Comparison of ENCODE assay signal across 16 mouse cellular contexts in the genomic region with DNA sequence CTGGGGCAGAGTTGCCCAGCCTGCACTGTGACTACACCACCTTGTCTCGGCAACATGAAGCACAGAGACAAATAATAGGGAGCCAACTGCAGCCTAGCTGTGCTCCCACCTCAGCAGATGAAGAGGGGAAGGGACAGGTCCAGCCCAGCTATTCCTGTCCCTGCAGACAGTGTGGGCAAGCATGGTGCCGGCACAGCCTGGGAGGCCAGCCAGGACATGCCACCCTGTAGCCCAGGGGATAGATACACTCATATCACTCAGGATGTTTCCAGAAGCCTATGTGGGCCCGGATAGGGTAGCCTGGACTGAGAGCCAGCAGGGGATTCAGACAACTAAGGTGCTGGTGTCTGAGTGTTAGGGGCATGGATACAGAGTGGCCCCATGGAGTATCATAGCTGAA.
DNase-seq lines count a peak whose midpoint lies in the region; ATAC-seq and TF ChIP-seq lines count a peak whose summit lies in the region.
"Had no signal": no experiment of that assay in that cellular context is flagged by ENCODE, and none has a peak within 500 bp of the region (broad histone marks: within the 10 kb centered on the region; RNA-seq: fewer than 3 reads in every experiment).

No protein-coding gene starts in this region.

- TF ChIP-seq POLR2A in limb, embryonic 14.5 days (IDR thresholded peaks at IDR 0.05; ENCODE audit: borderline replicate concordance, extremely low read depth, insufficient read depth, insufficient read length), result no peak

- H3K36me3 ChIP-seq in heart, postnatal 0 days (replicated peaks; ENCODE audit: control insufficient read depth, insufficient read depth, low read length), result peaks cover 65% of the 10 kb centered on the region
- peaks cover 97% of the 10 kb centered on the region for H3K36me3 ChIP-seq in heart, embryonic 12.5 days
- peaks cover 91% of the 10 kb centered on the region for H3K36me3 ChIP-seq in limb, embryonic 14.5 days (ENCODE audit: control insufficient read depth, insufficient read depth, low read length)
- H3K36me3 ChIP-seq in limb, embryonic 10.5 days, result peaks cover 97% of the 10 kb centered on the region

- DNase-seq in gastrocnemius, adult 2 months, result peak; percentile 57
- no peak for DNase-seq in gastrocnemius, postnatal 25 days
- DNase-seq in heart, postnatal 0 days (ENCODE audit: low spot score), result no peak
- DNase-seq in limb, embryonic 14.5 days (ENCODE audit: low spot score), result no peak
- DNase-seq in limb, embryonic 10.5 days (ENCODE audit: low spot score), result no peak
- DNase-seq in adrenal gland, adult 8-10 months, result no peak
- DNase-seq: adrenal gland, postnatal 25 days; kidney, adult 11 months had no signal

- no peaks in the 10 kb centered on the region for H3K27me3 ChIP-seq in heart, postnatal 0 days (ENCODE audit: control insufficient read depth, insufficient read depth, low read length)
- H3K27me3 ChIP-seq in heart, embryonic 12.5 days (replicated peaks), result no peaks in the 10 kb centered on the region
- H3K27me3 ChIP-seq in limb, embryonic 14.5 days (ENCODE audit: control insufficient read depth, insufficient read depth, low read length), result no peaks in the 10 kb centered on the region
- no peaks in the 10 kb centered on the region for H3K27me3 ChIP-seq in limb, embryonic 10.5 days (ENCODE audit: low read depth, poor library complexity, severe bottlenecking)
- H3K27me3 ChIP-seq: CH12.LX; embryonic facial prominence, embryonic 12.5 days; forebrain, embryonic 15.5 days; heart, embryonic 15.5 days; Patski had no signal

- TF ChIP-seq CTCF in gastrocnemius, adult 2 months (IDR thresholded peaks at IDR 0.05), result no peak
- TF ChIP-seq CTCF in heart, postnatal 0 days (IDR thresholded peaks at IDR 0.05; ENCODE audit: low read depth), result no peak

- H3K4me1 ChIP-seq in heart, postnatal 0 days (ENCODE audit: control insufficient read depth, insufficient read depth), result 0 out of 2 replicates have a peak, but pooled peaks cover 8% of the 10 kb centered on the region
- no peaks in the 10 kb centered on the region for H3K4me1 ChIP-seq in heart, embryonic 12.5 days (replicated peaks)
- no peaks in the 10 kb centered on the region for H3K4me1 ChIP-seq in limb, embryonic 14.5 days (ENCODE audit: control insufficient read depth, insufficient read depth, low read length)
- H3K4me1 ChIP-seq in limb, embryonic 10.5 days, result no peaks in the 10 kb centered on the region
- H3K4me1 ChIP-seq: embryonic facial prominence, embryonic 12.5 days; forebrain, embryonic 15.5 days; heart, embryonic 15.5 days had no signal

- no peak for TF ChIP-seq EP300 in heart, postnatal 0 days (IDR thresholded peaks at IDR 0.05; ENCODE audit: low read depth)

- intact Hi-C loops in gastrocnemius, adult 2 months (cut with DNase I), result loop anchor here (2.0 kb wide), 1 partner anchor 43 kb away; no protein-coding TSS in a partner anchor

- H3K9me3 ChIP-seq in heart, postnatal 0 days (replicated peaks; ENCODE audit: control insufficient read depth, low read length), result no peaks in the 10 kb centered on the region
- no peaks in the 10 kb centered on the region for H3K9me3 ChIP-seq in heart, embryonic 12.5 days (replicated peaks)
- H3K9me3 ChIP-seq in limb, embryonic 14.5 days (ENCODE audit: control insufficient read depth, low read length), result no peaks in the 10 kb centered on the region
- H3K9me3 ChIP-seq in limb, embryonic 10.5 days (replicated peaks), result no peaks in the 10 kb centered on the region
- H3K9me3 ChIP-seq: embryonic facial prominence, embryonic 12.5 days; forebrain, embryonic 15.5 days; heart, embryonic 15.5 days had no signal

- H3K27ac ChIP-seq in gastrocnemius, adult 2 months, result peak overlapping the region; percentile 71
- H3K27ac ChIP-seq in heart, postnatal 0 days (ENCODE audit: low read depth), result peak overlapping the region; percentile 22; the same call in 1 of the 2 replicates
- H3K27ac ChIP-seq in heart, embryonic 12.5 days (ENCODE audit: poor library complexity, severe bottlenecking), result no peak overlapping the region
- no peak overlapping the region for H3K27ac ChIP-seq in limb, embryonic 14.5 days (replicated peaks; ENCODE audit: low read depth, low read length)
- no peak overlapping the region for H3K27ac ChIP-seq in limb, embryonic 10.5 days
- H3K27ac ChIP-seq: embryonic facial prominence, embryonic 12.5 days; forebrain, embryonic 15.5 days; heart, embryonic 15.5 days; hindbrain, postnatal 0 days had no signal

- no peak overlapping the region for H3K4me2 ChIP-seq in heart, postnatal 0 days (ENCODE audit: low read depth, low read length)
- no peak overlapping the region for H3K4me2 ChIP-seq in heart, embryonic 12.5 days
- no peak overlapping the region for H3K4me2 ChIP-seq in limb, embryonic 14.5 days (replicated peaks; ENCODE audit: low read depth, low read length, severe bottlenecking)
- H3K4me2 ChIP-seq: embryonic facial prominence, embryonic 12.5 days; forebrain, embryonic 15.5 days; heart, embryonic 15.5 days had no signal

- 60% methylated on average over 3 of the region's 3 CpGs for WGBS in heart, postnatal 0 days
- WGBS in heart, embryonic 12.5 days, result 90% methylated on average over 3 of the region's 3 CpGs
- 91% methylated on average over 3 of the region's 3 CpGs for whole genome bisulfite sequencing in limb, embryonic 14.5 days
- 92% methylated on average over 3 of the region's 3 CpGs for WGBS in limb, embryonic 10.5 days

- peak; percentile 34; the same call in 1 of the 2 replicates for ATAC-seq in heart, postnatal 0 days (ENCODE audit: insufficient read depth, low read depth)
- no peak for ATAC-seq in heart, embryonic 12.5 days (ENCODE audit: insufficient number of reproducible peaks, low FRiP score)
- ATAC-seq in limb, embryonic 14.5 days (ENCODE audit: low FRiP score, low read depth), result no peak
- ATAC-seq: activated CD4-positive, CD25-positive, alpha-beta regulatory T cell, adult 4 months; forebrain, embryonic 15.5 days; hindbrain, postnatal 0 days; Patski had no signal

- no peak overlapping the region for H3K9ac ChIP-seq in heart, postnatal 0 days (replicated peaks; ENCODE audit: low read depth, low read length)
- no peak overlapping the region for H3K9ac ChIP-seq in heart, embryonic 12.5 days
- H3K9ac ChIP-seq in limb, embryonic 14.5 days (ENCODE audit: low read depth, low read length, severe bottlenecking), result 0 out of 2 replicates have a peak overlapping the region, but pooled peaks have one; percentile 16
- H3K9ac ChIP-seq: embryonic facial prominence, embryonic 12.5 days; forebrain, embryonic 15.5 days; heart, embryonic 15.5 days had no signal

- H3K4me3 ChIP-seq in gastrocnemius, adult 2 months, result no peak overlapping the region
- H3K4me3 ChIP-seq in heart, postnatal 0 days (ENCODE audit: low read depth, low read length), result no peak overlapping the region
- no peak overlapping the region for H3K4me3 ChIP-seq in heart, embryonic 12.5 days
- no peak overlapping the region for H3K4me3 ChIP-seq in limb, embryonic 14.5 days (replicated peaks; ENCODE audit: low read length)
- H3K4me3 ChIP-seq in limb, embryonic 10.5 days, result no peak overlapping the region
- H3K4me3 ChIP-seq: embryonic facial prominence, embryonic 12.5 days; forebrain, embryonic 15.5 days; heart, embryonic 15.5 days had no signal

Comparison
In these comparisons a context has a peak if more than half of its experiments do, and no peak if none do; other contexts are left out.
1. H3K27ac ChIP-seq: peak in gastrocnemius, adult 2 months (single experiment) and heart, postnatal 0 days (single experiment); none in heart, embryonic 12.5 days (single experiment), limb, embryonic 14.5 days (single experiment) and limb, embryonic 10.5 days (single experiment).